Mouse (Mus musculus) liver, adult 2 months (tissue): ENCODE measurements around the gene Zfp442. TPM values are rescaled to one million over a fixed set of nuclear protein-coding genes. Genes with fewer than 3 reads are reported as not detected.
"Not testable (repeated sequence)": the region's sequence is repeated elsewhere in the genome, so short reads cannot be mapped to it uniquely, and the experiment has no call there.

Experiments
- DNase-seq: peaks from one replicate; pipeline ENCODE4 v3.0.0-alpha.2; 2011; ENCODE audit warnings: low read depth, low spot score; ENCODE audit errors: extremely low read depth
- H3K27ac ChIP-seq: fragments of 200-500 bp; replicated peaks from 2 replicates; pipeline ENCODE4 v1.5.1; 2012; ENCODE audit warnings: low read depth, mild to moderate bottlenecking, control low read depth, inconsistent platforms, low read length; ENCODE audit not compliant: insufficient read depth
- H3K27me3 ChIP-seq: fragments of 200-500 bp; 2 replicates; pipeline ENCODE4 v1.6.1; 2012; ENCODE audit warnings: mild to moderate bottlenecking, moderate library complexity, low read length, inconsistent platforms; ENCODE audit not compliant: control insufficient read depth, insufficient read depth
- H3K36me3 ChIP-seq: fragments of 200-500 bp; 2 replicates; pipeline ENCODE4 v1.6.1; 2012; ENCODE audit warnings: low read length, inconsistent platforms; ENCODE audit not compliant: control insufficient read depth, insufficient read depth
- H3K4me1 ChIP-seq: fragments of 200-500 bp; 2 replicates; pipeline ENCODE4 v1.6.1; 2011; ENCODE audit warnings: low read length; ENCODE audit not compliant: control insufficient read depth, insufficient read depth
- H3K4me3 ChIP-seq: fragments of 200-500 bp; 2 replicates; pipeline ENCODE4 v1.5.1; 2011; ENCODE audit warnings: low read depth, mild to moderate bottlenecking, control low read depth, low read length, moderate library complexity; ENCODE audit not compliant: insufficient read depth
- H3K79me2 ChIP-seq: fragments of 200-500 bp; 2 replicates; pipeline ENCODE4 v1.6.1; 2012; ENCODE audit warnings: inconsistent platforms, mild to moderate bottlenecking, low read length, moderate library complexity; ENCODE audit not compliant: control insufficient read depth, insufficient read depth
- H3K9ac ChIP-seq: fragments of 200-500 bp; 2 replicates; pipeline ENCODE4 v1.6.1; 2012; ENCODE audit warnings: low read depth, mild to moderate bottlenecking, control low read depth, inconsistent platforms, low read length
- CTCF ChIP-seq: fragments of 200-500 bp; IDR thresholded peaks from 2 replicates; pipeline ENCODE4 v1.5.1; 2011; ENCODE audit warnings: low read depth, low read length, control low read depth
- POLR2A ChIP-seq: fragments of 200-500 bp; IDR thresholded peaks from 2 replicates; pipeline ENCODE4 v1.6.1; 2011; ENCODE audit warnings: low read length, control low read depth; ENCODE audit not compliant: insufficient read depth; ENCODE audit errors: extremely low read depth
- WGBS: fragments of 180-500 bp; shearing (Covaris S2); methylation state at CpG from one replicate; pipeline ENCODE4 v1.1.7; 2018; 5-methylcytosine and 5-hydroxymethylcytosine counted together
- polyA plus RNA-seq: library from polyadenylated mRNA; depleted of rRNA; stranded (reverse); fragments of >200 nt; gene quantifications from 2 replicates; pipeline ENCODE4 v1.2.3, GENCODE M21; 2012; rRNA removed
- total RNA-seq: library from RNA; depleted of rRNA; stranded (reverse); fragments of >200 nt; gene quantifications from 2 replicates; pipeline ENCODE4 v1.2.3, GENCODE M21; 2014; rRNA removed

Gene Zfp442
- total and polyA plus RNA-seq, 2 experiments: 0.06 to 3.6 TPM

- no peak overlapping the region for H3K27ac ChIP-seq
- no peak for TF ChIP-seq POLR2A
- no peak for TF ChIP-seq CTCF
- WGBS: 94% methylated on average over 1 of the region's 1 CpGs
- H3K36me3 ChIP-seq: no peaks in the 10 kb centered on the region
- no peak for DNase-seq
- no peaks in the 10 kb centered on the region for H3K27me3 ChIP-seq
- no peak overlapping the region for H3K9ac ChIP-seq
- H3K4me1 ChIP-seq: no peaks in the 10 kb centered on the region
- no peaks in the 10 kb centered on the region for H3K79me2 ChIP-seq
- no peak overlapping the region for H3K4me3 ChIP-seq
Measured at GRCm38 (mm10) chr2:150390198-150390597, 61.1 kb downstream of the Zfp442 start.

GRCm38 (mm10) chr2:150385553-150386106 is 65.7 kb downstream of the Zfp442 start:
- not testable (repeated sequence) for H3K4me3 ChIP-seq, H3K9ac ChIP-seq, H3K36me3 ChIP-seq, H3K27me3 ChIP-seq, H3K4me1 ChIP-seq, H3K27ac ChIP-seq, H3K79me2 ChIP-seq, DNase-seq
- 95% methylated on average over 19 of the region's 19 CpGs for WGBS

- 3% methylated on average over 4 of the region's 4 CpGs for WGBS
- TF ChIP-seq CTCF (no peak), POLR2A (no peak)
- Histone ChIP-seq H3K79me2 (no peaks in the 10 kb centered on the region), H3K9ac (peak overlapping the region; percentile 47; the same call in 1 of the 2 replicates), H3K4me3 (peak overlapping the region; percentile 83), H3K27ac (peak overlapping the region; percentile 75), H3K36me3 (no peaks in the 10 kb centered on the region), H3K27me3 (no peaks in the 10 kb centered on the region), H3K4me1 (no peaks in the 10 kb centered on the region; the same call in 1 of the 2 replicates)
- DNase-seq: no peak
Measured at GRCm38 (mm10) chr2:150362878-150363229, 88.4 kb downstream of the Zfp442 start.

- H3K4me3 ChIP-seq: peak within 1 kb of the TSS; percentile 83
- peak within 1 kb of the TSS; percentile 75 for H3K27ac ChIP-seq
- peak; percentile 92 for DNase-seq
- not testable (repeated sequence) for H3K79me2 ChIP-seq, H3K27me3 ChIP-seq, H3K4me1 ChIP-seq, H3K36me3 ChIP-seq
- 6% methylated on average over 17 of the region's 17 CpGs for WGBS
- H3K9ac ChIP-seq: peak within 1 kb of the TSS; percentile 75
Measured at GRCm38 (mm10) chr2:150362113-150362877, 89.0 kb downstream of the Zfp442 start, which contains the start of gene 3300002I08Rik. Gene 3300002I08Rik, minus strand, starts transcription at chr2:150362765.

Other genes with a start within 250 kb of the Zfp442 start
- 2.2 and 3.3 TPM in 2 replicates for gene Zfp937, start 233.4 kb downstream of the Zfp442 start, total RNA-seq
- gene Zfp937, start 233.4 kb downstream of the Zfp442 start, polyA plus RNA-seq: 0.21 and 0.32 TPM in 2 replicates
- gene Gm21994, start 195.9 kb downstream of the Zfp442 start, total RNA-seq: 1.1 and 1.9 TPM in 2 replicates
- 0.12 TPM in 2 replicates for gene Gm21994, start 195.9 kb downstream of the Zfp442 start, polyA plus RNA-seq
- not detected in 2 replicates for gene Gm14124, start 194.0 kb downstream of the Zfp442 start, total RNA-seq
- not detected in 2 replicates for gene Gm14124, start 194.0 kb downstream of the Zfp442 start, polyA plus RNA-seq
- not detected in 2 replicates for gene Gm10130, start 127.8 kb downstream of the Zfp442 start, total RNA-seq
- gene Gm10130, start 127.8 kb downstream of the Zfp442 start, polyA plus RNA-seq: not detected in 2 replicates
- gene 3300002I08Rik, start 88.7 kb downstream of the Zfp442 start, total RNA-seq: 3.0 and 3.1 TPM in 2 replicates
- gene 3300002I08Rik, start 88.7 kb downstream of the Zfp442 start, polyA plus RNA-seq: 0.28 and 0.63 TPM in 2 replicates
- 0.07 TPM in 1 of 2 replicates, not detected in the other for gene Zfp345, start 33.6 kb upstream of the Zfp442 start, total RNA-seq
- gene Zfp345, start 33.6 kb upstream of the Zfp442 start, polyA plus RNA-seq: not detected in 2 replicates
- not detected in 2 replicates for gene Cst7, start 118.9 kb upstream of the Zfp442 start, total RNA-seq
- 0.27 TPM in 1 of 2 replicates, not detected in the other for gene Cst7, start 118.9 kb upstream of the Zfp442 start, polyA plus RNA-seq
- gene Apmap, start 157.1 kb upstream of the Zfp442 start, total RNA-seq: 37.2 and 42.9 TPM in 2 replicates
- gene Apmap, start 157.1 kb upstream of the Zfp442 start, polyA plus RNA-seq: 23.5 and 42.7 TPM in 2 replicates
- gene Acss1, start 217.0 kb upstream of the Zfp442 start, total RNA-seq: 0.47 and 0.83 TPM in 2 replicates
- 0.29 and 0.47 TPM in 2 replicates for gene Acss1, start 217.0 kb upstream of the Zfp442 start, polyA plus RNA-seq
- gene Vsx1, start 237.9 kb upstream of the Zfp442 start, total RNA-seq: not detected in 2 replicates
- not detected in 2 replicates for gene Vsx1, start 237.9 kb upstream of the Zfp442 start, polyA plus RNA-seq